Mouse (Mus musculus) liver, postnatal 0 days (tissue): Measurements from ENCODE around the gene Bcar3.

Source experiments
- CTCF ChIP-seq: sonication (generic); IDR thresholded peaks from 2 replicates; pipeline ENCODE4 v1.5.1; 2016; ENCODE audit warnings: antibody characterized with exemption, low read depth
- EP300 ChIP-seq: IDR thresholded peaks from 2 replicates; pipeline ENCODE4 v1.6.1; 2016; ENCODE audit warnings: antibody characterized with exemption, low read depth, mild to moderate bottlenecking

- no peak for TF ChIP-seq CTCF
- no peak for TF ChIP-seq EP300
Measured at GRCm38 (mm10) chr3:122517726-122518125, 223.8 kb downstream of the Bcar3 start.
